Mouse (Mus musculus): ENCODE data around the gene Heatr6. TPM values are rescaled to one million over a fixed set of nuclear protein-coding genes. Genes with fewer than 3 reads are reported as not detected.

Heatr6 gene
- total RNA-seq, 2 experiments from 2014 or later, result 12.6 to 14.8 TPM

Other genes starting within 250 kb of the Heatr6 start
- not detected for gene Heatr9, start 231.5 kb upstream of the Heatr6 start, total RNA-seq (2021)
- not detected for gene Ccl5, start 223.2 kb upstream of the Heatr6 start, total RNA-seq (2021)
- 1 to 10 TPM; 3.6 to 4.0 TPM for gene Ccl9, start 175.1 kb upstream of the Heatr6 start, total RNA-seq (2021)
- gene Ccl6, start 160.6 kb upstream of the Heatr6 start, total RNA-seq (2021), result 1 to 10 TPM; 1.6 to 2.1 TPM
- gene Rpl9-ps1, start 108.1 kb upstream of the Heatr6 start, total RNA-seq (2021), result not detected
- not detected for gene Ccl3, start 104.3 kb upstream of the Heatr6 start, total RNA-seq (2021)
- gene Ccl4, start 91.1 kb upstream of the Heatr6 start, total RNA-seq (2021), result not detected
- not detected for gene Wfdc17, start 49.7 kb upstream of the Heatr6 start, total RNA-seq (2021)
- 1 to 10 TPM in 1 of 2 experiments, under 1 TPM in 1; 0.97 to 3.1 TPM for gene Wfdc18, start 44.7 kb upstream of the Heatr6 start, total RNA-seq (2021)
- not detected for gene Wfdc21, start 6.8 kb upstream of the Heatr6 start, total RNA-seq (2021)
- under 1 TPM in 1 of 2 experiments, not detected in 1; 0.22 TPM for gene Hnf1b, start 96.4 kb downstream of the Heatr6 start, total RNA-seq (2021)
- 10 to 100 TPM; 11.0 to 12.0 TPM for gene Ddx52, start 188.4 kb downstream of the Heatr6 start, total RNA-seq (2021)
- 10 to 100 TPM; 44.3 to 47.7 TPM for gene Synrg, start 210.7 kb downstream of the Heatr6 start, total RNA-seq (2021)